Mouse (Mus musculus): Measurements from ENCODE around the gene Smug1. TPM values are rescaled to one million over a fixed set of nuclear protein-coding genes. Genes with fewer than 3 reads are reported as not detected.

Smug1 gene
- polyA plus RNA-seq, 2 experiments from 2014 or later, result 6.0 to 8.1 TPM

GRCm38 (mm10) chr15:103144176-103144575 lies 22.7 kb downstream of the Smug1 start:
- no peak for ATAC-seq

DNA sequence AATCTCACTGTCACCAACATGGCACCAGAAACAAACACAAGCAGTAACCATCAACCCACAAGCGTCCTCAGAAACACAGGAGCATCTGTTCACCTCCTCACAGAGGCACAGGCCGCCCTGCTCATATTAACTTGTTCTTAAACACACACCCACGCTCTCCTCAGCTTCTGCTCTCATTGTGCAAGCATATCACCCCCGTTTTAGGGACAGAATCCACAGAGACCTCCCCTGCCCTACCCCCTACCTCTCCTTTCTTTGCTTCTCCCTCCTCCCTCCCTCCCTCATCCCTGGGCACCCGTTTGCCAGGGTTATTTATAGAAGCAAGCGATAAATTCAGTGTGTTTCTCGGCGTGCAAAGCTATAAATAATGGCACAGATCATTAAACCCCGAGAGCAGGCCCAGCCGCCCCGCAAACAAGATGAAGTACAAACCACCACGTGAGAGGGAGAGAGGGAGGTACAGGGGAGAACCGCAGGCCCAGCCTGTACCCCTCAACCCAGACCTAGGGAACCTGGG lies 31.4 kb downstream of the Smug1 start:
- ATAC-seq, result no peak

DNA sequence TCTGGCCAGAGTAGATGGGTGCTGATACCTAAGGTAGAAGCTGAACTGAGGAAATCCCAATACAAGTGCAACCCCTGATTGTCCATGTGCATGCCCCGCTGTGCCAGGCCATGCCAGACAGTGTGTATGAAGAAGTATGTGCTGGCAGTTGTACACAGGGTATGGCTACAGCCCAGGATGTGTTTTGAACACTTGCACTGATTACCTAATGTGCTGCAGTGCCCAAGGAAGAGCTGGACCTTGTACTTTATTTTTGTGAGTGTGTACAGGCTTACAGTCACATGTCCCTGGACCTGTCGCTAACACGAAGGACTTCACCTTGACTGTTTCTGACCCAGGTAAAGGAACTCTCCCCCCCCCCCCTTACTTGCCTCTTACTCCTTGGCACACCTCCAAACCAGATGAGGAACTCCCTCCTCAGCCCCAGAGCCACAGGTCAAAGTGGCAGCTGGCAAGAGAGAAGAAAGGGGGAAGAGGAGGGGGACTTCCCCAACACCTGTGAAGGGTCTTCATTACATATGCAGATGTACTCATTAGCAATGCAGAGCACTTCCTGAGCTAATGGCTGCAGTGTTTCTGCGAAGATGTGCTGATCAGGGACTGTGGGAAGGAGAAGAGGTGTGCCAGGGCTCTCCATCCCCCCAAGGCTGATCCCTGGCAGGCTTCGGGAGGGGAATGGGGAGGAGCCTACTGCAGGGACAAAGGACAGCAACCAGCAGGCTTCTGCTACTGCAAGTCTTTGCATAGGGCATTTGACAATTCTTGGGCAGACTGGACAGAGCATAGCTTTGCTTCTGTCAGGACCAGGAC lies 32.4 kb downstream of the Smug1 start:
- ATAC-seq, result no peak

DNA sequence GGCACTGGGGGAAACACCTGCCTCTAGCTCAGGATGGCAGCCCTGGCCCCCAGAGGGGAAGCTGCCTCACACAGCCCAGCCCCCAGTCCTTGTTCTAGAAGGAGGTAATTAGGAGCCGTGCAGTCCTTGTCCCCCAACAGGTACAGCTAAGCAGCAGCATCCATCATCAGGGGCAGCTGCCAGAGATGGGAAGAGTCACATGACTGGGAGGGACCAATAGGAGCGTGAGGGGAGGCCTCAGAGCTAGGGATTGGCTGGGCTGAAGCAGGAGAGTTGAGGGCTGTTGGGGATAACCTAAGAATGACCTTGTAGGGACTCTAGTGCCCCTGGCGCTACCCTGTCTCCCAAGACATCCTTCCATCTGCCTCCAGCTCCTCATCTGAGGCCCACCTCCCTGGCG lies 33.1 kb downstream of the Smug1 start:
- ATAC-seq, result no peak

DNA sequence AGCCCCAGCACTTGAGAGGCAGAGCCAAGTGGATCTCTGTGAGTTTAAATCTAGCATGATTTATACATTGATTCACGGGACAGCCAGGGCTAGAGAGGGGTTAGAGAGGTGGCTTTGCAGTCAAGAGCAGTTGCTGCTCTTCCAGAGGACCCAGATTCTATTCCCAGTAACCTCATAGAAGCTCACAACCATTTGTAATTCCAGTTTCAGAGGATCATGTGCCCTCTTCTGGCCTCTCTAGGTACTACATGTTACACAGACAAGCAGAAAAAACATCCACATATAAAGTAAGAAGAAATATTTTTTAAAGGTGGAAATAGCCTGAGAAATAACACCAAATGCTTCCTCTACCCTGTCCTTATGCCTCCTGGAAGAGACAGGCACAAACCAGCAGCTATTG lies 36.2 kb downstream of the Smug1 start:
- ATAC-seq, result no peak

GRCm38 (mm10) chr15:103129289-103129688 lies 37.6 kb downstream of the Smug1 start:
- ATAC-seq, result no peak

- no peak for ATAC-seq
Observed at GRCm38 (mm10) chr15:103128056-103128833, 38.6 kb downstream of the Smug1 start.

DNA sequence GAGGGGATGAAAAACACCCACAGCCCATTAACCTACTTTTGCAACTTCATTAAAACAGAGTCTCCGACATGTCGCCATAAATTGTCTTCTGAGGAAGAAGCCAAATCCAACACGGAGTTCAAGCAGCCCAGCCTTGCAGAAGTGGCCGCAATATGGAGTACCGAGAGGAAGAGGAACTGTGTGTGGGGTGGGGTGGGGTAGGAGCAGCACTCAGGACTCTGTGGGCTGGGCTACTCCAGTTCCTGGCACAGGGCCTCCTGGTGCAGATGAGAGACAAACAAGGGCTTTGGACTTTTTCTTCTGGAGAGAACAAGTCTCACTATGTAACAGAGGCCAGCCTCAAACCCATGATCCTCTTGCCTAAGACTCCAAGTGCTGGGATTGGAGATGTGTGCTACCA lies 40.9 kb downstream of the Smug1 start:
- no peak for ATAC-seq

- ATAC-seq, result no peak
Observed at GRCm38 (mm10) chr15:103124254-103124653, 42.6 kb downstream of the Smug1 start.

GRCm38 (mm10) chr15:103123343-103123742 lies 43.5 kb downstream of the Smug1 start:
- no peak for ATAC-seq

- no peak for ATAC-seq
Observed at GRCm38 (mm10) chr15:103122372-103122771, 44.5 kb downstream of the Smug1 start.

DNA sequence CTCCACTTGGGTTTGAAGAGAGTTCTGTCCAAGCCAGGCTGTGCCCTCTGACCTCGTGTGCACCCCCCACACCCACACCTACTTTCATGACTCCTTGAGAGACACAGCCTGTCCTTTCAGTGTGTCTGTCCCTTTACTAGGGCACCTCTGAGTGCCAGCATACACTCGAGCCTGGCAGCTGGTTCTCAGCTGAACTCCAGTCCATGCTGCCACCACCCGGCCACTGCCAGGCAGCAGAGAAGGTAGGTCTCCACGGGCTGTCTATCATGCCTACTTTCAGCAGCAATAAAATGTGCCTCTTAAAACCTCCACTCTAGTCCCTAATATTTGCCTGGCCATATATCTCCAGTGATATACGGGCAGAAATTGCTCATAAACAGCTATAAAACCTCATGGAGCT lies 45.5 kb downstream of the Smug1 start:
- ATAC-seq, result no peak

GRCm38 (mm10) chr15:103120594-103120993 lies 46.3 kb downstream of the Smug1 start:
- ATAC-seq, result no peak

DNA sequence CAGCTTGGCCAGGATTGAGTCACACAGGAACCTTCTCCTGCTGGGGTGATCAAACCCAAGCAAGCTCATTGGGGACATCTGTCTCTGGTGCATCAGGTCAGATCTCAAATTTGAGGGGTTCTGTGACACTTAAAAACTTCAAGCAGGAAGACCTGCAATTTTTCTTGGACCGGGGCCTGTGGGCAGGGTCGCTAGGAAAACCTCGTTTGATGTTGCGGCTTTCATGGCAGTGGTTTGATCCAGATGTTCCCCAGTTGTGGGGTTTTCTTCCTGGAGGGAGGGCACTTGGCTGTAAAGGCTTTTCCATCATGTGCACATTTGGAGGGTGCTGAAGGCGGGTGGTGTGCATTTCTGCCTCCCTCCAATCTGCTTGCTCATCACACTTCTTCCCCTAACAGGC lies 51.2 kb downstream of the Smug1 start:
- no peak for ATAC-seq

DNA sequence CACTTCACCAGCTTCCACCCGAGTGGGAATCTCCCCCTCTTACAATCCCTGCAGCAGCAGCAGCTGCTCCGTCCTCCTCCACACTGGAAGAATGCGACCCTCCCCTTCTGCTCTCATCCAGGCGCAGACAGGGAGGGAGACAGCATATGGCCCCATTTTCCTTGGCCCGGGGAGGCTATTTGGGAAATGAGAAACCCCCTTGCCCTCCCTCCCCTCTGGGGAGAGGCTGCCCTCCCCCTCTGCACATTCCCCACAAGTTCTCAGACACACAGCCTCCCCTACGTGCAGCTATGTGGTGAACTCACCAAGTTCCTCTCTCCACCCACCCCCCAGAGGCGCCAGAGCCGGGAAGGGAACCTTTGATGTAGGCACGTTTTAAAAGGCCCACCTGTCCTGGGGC lies 51.6 kb downstream of the Smug1 start:
- ATAC-seq, result no peak

DNA sequence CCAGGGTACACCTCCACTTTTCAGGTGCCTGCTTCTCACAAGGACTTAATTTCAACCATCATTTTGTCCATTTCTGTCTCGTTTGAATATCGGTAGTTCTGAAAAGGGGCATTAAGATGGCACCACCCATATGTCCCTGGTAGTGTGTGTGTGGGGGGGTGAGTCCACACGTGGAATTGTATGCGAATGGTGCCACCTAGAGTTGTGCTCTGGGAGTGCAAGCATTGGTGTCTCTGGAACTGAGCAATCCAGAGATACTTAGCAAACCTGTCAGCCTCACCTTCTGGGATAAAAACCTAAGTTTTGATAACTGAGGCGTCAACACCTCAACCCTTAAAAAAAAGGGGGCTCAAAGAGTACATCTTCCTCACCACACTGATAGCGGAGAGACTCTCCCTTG lies 53.8 kb downstream of the Smug1 start:
- no peak for ATAC-seq

- no peak for ATAC-seq
Observed at GRCm38 (mm10) chr15:103112309-103112708, 54.6 kb downstream of the Smug1 start.

DNA sequence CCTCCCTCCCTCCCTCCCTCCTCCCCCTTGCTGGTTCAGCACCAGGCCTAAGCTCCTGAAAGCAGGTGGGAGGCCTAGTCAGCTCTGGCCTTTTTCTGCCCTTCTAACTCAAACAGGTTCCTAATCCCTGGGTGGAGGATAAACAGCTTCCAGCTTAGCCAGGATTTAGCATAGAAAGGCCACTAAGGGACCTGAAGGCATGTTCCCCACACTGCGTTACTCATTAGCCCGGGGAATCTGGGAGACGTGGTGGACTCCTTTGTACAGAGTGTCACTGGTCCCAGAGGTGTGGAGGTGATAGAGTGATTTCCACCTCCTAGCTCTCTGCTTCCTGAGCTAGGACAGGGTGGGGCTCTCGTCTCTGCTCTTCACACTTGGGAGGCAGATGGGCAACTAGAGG lies 57.0 kb downstream of the Smug1 start:
- ATAC-seq, result no peak

DNA sequence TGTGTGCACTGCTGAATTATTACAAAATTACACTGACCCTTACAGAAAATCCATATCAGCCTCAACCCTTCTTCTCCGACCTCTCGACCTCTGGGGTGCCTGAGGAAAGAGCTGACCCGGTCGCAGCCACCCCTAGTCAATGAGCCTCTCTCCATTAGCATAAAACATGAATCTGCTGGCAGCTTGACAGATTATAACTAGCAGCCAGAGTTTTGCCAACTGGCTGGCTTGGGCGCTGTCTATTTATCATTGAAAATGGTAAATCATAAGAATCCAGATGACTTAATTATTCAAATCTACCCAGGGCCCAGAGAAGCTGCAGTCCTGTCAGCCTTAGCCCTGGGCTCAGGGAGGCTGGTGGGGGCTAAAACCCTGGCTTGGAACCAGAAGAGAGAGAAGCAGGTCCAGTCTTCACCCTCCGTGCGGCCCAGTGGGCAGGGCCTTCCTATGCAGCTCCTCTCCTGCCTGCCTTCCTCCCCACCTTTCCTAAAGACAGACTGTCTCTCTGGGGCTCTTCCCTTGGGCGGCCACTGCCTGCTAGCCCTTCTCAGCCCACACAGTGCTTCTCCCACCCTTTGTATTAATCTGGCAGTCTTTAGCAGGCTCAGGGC lies 58.7 kb downstream of the Smug1 start:
- no peak for ATAC-seq

DNA sequence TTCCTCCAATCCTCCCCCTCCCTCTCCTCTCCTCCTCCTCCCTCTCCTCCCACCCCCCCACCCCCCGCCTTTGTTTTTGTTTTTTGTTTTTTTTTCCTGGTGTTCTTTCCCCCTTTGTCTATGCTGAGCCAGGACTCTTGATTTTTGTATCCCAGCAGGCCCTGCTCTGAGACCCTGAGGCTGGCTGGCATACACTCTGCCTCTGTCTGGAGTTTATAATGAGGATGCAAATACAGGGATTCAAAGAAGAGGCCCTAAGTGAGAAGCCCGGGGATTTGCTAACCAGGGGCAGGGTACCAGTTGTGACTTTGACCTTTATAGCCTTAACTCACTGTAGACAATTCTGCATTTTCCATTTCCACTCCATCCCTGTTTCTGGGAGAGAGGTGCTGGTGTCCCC lies 60.7 kb downstream of the Smug1 start:
- ATAC-seq, result no peak

Measured in CD4-positive, CD25-positive, alpha-beta regulatory T cell, adult 4 months (primary cell).